Mouse (Mus musculus): ENCODE measurements around the gene Fcf1.

DNA sequence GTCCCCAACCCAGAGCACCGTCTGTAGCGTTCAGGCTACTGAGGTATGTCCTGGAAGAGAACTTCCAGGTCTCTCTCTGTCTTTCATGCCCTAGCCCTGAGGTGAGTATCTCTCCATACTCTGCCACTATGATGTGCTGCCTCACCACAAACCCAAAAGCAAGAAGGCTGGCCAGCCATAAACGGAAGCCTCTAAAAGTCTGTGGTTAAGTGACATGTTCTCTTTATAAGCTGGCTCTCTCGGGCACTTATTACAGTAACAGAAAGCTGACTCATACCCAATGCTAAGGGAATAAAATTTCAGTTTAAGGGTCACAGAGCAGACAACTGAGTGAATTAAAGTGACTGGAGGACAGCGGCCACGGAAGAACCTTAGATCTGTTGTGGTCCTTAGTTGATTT, 44.2 kb upstream of the Fcf1 start:
- no peak for TF ChIP-seq CTCF (IDR thresholded peaks at IDR 0.05; ENCODE audit: low read depth, low read length)
- TF ChIP-seq POLR2A (IDR thresholded peaks at IDR 0.05; ENCODE audit: insufficient read depth, low read length) = no peak
